Mouse (Mus musculus) heart, adult 2 months (tissue): ENCODE measurements at regions not wholly inside any gene's neighbourhood (a gene's known extent, or its start where the extent isn't known, plus 50 kb on each side); places are given as distances from the start of the nearest gene placed in this dataset.

ENCODE experiments used
- CTCF ChIP-seq: fragments of 200-600 bp; IDR thresholded peaks from 2 replicates; pipeline ENCODE4 v1.8.1; 2022; ENCODE audit warnings: antibody characterized with exemption, mild to moderate bottlenecking, moderate library complexity
- POLR2A ChIP-seq: fragments of 200-500 bp; IDR thresholded peaks from 2 replicates; pipeline ENCODE4 v1.6.1; 2011; ENCODE audit warnings: mild to moderate bottlenecking, low read depth, low read length, control low read depth; ENCODE audit not compliant: insufficient read depth

GRCm38 (mm10) chr3:104327829-104328228 lies 107.7 kb upstream of the Magi3 start:
- TF ChIP-seq POLR2A: no peak
- no peak for TF ChIP-seq CTCF
